Mouse (Mus musculus) heart, postnatal 14 days (tissue): ENCODE measurements around the gene Ralgds. TPM values are rescaled to one million over a fixed set of nuclear protein-coding genes. Genes with fewer than 3 reads are reported as not detected.
"Not testable (repeated sequence)": the region's sequence is repeated elsewhere in the genome, so short reads cannot be mapped to it uniquely, and the experiment has no call there.

ENCODE experiments used
- DNase-seq, 2 experiments: peaks; one replicate each; pipeline ENCODE4 v3.0.0; 2021 to 2022
- intact Hi-C: fragments of 180-260 bp; cut with DNase I; formaldehyde crosslinking; loops from one replicate; pipeline ENCODE4 v1.15.1; 2025
- total RNA-seq, 2 experiments: library from RNA; stranded (reverse); gene quantifications; 2 replicates each; pipeline ENCODE4 v1.2.3; 2021

The Ralgds gene
- total RNA-seq, 2 experiments from 2014 or later, result 14.5 to 18.2 TPM

DNA sequence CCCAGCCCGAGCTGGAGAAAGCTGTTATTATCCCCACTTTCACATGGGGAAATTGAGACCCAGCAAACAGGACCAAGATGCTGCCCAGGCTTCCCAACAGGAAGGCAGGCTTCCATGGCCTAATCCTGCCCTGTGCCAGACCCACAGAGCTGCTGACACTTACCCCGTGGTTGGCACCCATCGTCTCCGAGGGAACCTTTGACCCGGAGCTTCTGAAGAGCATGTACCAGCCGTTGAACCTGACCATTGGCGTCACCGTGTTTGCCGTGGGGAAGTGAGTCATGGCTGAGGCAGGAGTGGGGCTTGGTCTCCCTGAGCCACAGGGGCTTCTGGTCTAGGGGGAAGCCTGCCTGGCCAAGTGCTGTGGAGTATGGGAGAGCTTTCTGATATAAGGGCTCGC lies 9.9 kb upstream of the Ralgds start:
- DNase-seq, result peak in 1 of 2 experiments; percentile 0
- intact Hi-C loops, result no loop called here

GRCm38 (mm10) chr2:28504676-28505075 lies 8.2 kb upstream of the Ralgds start:
- intact Hi-C loops, result no loop called here
- DNase-seq, result no peak

GRCm38 (mm10) chr2:28505795-28506194 lies 7.1 kb upstream of the Ralgds start, which contains the start of gene Gm10134:
TSS of gene Gm10134 (plus strand) at chr2:28506095.
- intact Hi-C loops, result no loop called here
- DNase-seq, result no peak

GRCm38 (mm10) chr2:28506291-28506690 lies 6.6 kb upstream of the Ralgds start:
- intact Hi-C loops, result no loop called here
- no peak for DNase-seq

DNA sequence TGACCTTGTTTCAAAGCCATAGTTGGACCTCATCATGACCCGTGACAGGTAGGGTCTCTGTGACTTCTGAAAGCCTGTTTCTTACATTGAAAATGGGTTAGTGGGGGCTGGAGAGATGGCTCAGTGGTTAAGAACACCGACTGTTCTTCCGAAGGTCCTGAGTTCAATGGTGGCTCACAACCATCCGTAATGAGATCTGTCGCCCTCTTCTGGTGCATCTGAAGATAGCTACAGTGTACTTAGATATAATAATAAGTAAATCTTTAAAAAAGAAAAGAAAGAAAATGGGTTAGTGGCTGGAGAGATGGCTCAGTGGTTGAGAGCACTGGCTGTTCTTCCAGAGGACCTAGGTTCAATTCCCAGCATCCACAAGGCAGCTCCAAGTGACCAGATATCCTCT lies 1.3 kb upstream of the Ralgds start:
- intact Hi-C loops, DNase-seq: not testable (repeated sequence)

- no peak for DNase-seq
- intact Hi-C loops, result no loop called here
Measured at GRCm38 (mm10) chr2:28513431-28514370, 776 bp downstream of the Ralgds start.

- peak; percentile 85 to 91 for DNase-seq
- intact Hi-C loops, result no loop called here
Measured at GRCm38 (mm10) chr2:28514489-28514888, 1.6 kb downstream of the Ralgds start.

- intact Hi-C loops, result loop anchor here (1.0 to 2.0 kb wide), 2 partner anchors 31 to 67 kb away; no protein-coding TSS in a partner anchor
- DNase-seq, result peak; percentile 82 to 88
Measured at GRCm38 (mm10) chr2:28517206-28517909, 4.4 kb downstream of the Ralgds start.

GRCm38 (mm10) chr2:28518231-28518630 lies 5.3 kb downstream of the Ralgds start:
- intact Hi-C loops, result no loop called here

DNA sequence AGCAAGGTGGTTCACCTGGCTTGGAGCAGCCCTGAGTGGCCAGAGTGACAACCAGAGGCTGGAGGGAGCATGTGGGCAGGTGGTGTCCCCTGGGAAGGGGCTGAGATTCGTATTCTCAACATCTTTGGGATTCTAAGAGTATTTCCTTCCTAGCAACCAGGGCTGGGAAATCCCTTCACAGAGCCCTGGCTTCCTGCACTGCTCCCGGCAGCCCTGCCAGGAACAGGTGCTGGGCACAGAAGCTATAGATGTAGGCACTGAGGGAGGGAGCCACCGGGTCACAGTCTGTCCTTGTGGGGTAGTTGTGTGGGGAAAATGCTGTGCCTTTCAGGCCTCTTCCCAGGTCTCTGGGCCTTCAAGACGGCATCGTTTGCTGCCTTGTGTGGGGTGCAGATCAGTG lies 7.7 kb downstream of the Ralgds start:
- intact Hi-C loops, result no loop called here
- DNase-seq, result no peak

More at GRCm38 (mm10) chr2:28518231-28518630, 5.3 kb downstream of the Ralgds start:
- no peak for DNase-seq

DNA sequence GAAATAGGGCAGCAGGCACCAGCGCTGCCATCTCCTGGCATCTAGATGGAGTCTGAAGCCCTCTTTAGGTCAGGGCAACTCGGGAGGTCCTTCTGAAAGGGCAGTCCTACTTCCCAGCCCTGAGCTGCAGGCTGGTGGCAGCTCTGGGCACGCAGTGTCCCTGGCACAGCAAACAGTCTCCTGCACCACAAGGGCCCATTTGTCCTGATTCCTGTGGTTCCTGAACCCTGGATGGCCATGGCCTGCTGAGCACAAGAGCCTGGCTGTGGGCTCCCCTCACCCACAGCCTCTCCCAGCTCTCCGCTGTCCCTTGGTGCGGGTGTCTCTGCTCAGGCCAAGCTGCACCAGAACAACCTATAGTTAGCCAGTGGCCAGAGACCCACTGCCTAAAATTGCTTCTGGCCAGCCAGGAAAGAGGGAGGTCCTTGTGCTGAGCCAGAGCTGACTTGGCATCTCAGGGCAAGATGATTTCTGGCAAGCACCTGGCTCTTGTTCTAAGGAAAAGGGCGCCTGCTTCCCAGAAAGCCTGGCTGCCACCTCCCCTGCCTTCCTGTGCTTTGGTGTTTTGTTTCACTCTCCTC lies 8.7 kb downstream of the Ralgds start:
- intact Hi-C loops, result loop anchor here (1.0 kb wide), 1 partner anchor 23 kb away; no protein-coding TSS in a partner anchor
- no peak for DNase-seq

DNA sequence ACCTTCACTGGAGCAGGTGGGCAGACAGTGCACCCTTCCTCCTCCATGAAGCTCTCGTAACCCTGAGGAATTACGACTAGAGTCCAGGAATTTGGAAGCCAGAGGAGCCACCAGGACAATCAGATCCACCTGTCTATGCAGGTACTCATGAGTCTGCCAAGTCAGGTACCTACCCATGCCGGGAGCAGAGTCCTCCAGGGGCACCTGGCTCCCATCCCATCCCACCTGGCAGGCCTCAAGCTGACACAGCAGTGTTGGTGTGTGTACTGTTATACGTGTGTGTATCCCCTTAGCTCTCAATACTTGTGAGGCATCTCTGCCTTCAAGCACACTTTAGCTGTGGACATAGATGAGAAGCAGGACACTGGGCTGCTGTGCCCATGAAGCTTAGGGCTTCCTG lies 9.2 kb downstream of the Ralgds start:
- no peak for DNase-seq
- intact Hi-C loops, result loop anchor here (1.0 kb wide), 1 partner anchor 22 kb away; no protein-coding TSS in a partner anchor

DNA sequence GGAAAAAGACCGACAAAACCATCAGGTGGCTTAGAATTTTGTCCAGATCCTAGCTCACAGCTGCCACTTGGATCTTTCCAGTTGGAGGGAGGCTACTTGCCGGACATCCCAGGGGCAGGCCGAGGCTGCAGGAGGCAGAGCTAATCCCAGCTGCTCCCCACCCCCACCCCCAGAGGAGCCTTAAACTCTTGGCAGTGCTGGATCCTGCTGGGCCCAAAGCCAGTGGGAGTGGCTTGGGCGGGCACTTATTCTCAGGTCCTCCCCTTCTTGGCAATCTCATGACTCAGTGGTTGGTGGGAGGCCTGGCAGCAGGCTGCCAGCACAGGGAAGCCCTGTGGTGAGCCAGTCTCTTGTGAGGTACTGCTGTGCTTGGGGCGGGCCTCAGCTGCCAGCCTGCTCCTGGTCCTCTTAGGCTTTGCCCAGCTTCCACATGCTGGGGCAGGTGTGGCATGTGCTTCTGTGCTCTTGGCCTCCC lies 10.8 kb downstream of the Ralgds start:
- intact Hi-C loops, result no loop called here

GRCm38 (mm10) chr2:28524406-28524805 lies 11.5 kb downstream of the Ralgds start:
- DNase-seq, result no peak
- intact Hi-C loops, result no loop called here

More for the DNA sequence above, 10.8 kb downstream of the Ralgds start:
- DNase-seq, result peak; percentile 82 to 90

GRCm38 (mm10) chr2:28525219-28525942 lies 12.5 kb downstream of the Ralgds start:
- peak; percentile 70 to 71 for DNase-seq
- intact Hi-C loops, result no loop called here

GRCm38 (mm10) chr2:28525943-28526876 lies 13.3 kb downstream of the Ralgds start:
- DNase-seq, result peak in 1 of 2 experiments; percentile 33
- intact Hi-C loops, result no loop called here

DNA sequence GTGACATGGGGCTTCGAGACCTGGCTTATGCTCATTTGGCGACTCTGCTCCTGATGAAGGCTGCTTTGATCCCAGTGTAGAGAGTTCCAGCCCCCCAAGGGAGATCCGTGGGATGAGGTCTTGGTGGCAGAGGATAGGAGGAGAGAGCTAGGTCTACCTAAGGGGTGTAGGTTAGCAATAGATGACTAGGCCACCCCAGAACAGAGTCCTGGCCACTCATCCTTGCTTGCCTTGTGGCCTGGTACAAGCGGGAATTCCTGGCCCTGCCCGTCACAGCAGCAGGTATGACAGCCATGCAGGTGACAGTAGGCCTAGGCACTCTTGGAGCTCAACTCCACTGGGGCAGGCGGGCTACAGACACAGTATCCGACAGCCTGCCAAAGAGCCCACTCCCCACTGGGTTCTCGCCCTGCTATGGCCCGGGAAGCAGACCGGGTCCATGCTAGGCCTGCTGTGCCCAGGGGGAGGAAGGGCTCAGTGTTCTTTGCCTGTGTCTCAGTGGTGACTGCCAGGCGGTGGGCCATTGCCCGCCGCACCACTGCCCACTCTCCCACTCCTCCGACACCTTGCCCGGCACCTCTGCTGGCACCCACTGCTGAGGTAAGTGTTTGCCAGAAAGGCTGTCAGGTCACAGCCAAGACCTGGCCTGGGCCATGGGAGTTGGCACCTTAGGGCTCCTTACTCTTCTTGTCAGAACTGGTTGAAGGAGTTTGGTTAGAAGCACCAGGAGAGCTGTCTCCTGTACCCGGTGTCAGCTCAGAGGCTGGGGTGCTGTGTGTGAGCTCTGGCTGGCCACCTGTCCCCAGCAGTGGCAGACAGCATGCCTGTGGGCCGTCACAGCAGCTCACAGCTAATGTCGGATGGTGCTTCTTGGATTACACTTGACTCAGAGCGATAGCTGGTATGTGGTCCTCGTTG lies 14.8 kb downstream of the Ralgds start:
- intact Hi-C loops, result no loop called here
- no peak for DNase-seq

GRCm38 (mm10) chr2:28528354-28528730 lies 15.4 kb downstream of the Ralgds start:
- intact Hi-C loops, result no loop called here
- no peak for DNase-seq
